Mouse (Mus musculus) lung, adult 18-20 months (tissue): ENCODE data around the gene Urb1.

ENCODE experiments used
- DNase-seq, 2 experiments: peaks; one replicate each; pipeline ENCODE4 v3.0.0; 2022; ENCODE audit warnings: mixed read lengths in 2 of 2

Urb1 gene

DNA sequence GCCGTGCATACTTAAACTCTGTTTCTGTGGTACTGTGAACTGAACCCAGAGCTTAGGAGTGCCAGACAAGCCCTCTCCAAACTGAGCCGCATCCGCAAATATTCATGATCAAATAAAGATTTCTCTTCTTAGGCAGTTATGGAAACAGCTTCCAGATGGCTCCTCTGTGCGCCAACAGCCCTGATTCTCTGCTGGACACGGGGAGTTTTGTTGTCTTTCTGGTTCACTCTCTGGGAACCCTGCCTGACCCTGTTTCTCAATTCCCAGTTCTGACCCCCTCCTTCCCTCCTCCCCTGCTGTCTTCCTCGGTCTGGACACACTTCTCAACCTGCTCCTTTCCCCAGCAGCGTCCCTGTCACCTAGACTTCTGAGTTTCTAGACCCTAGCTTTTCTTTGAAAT, 12.8 kb upstream of the Urb1 start:
- DNase-seq = peak in 1 of 2 experiments; percentile 24

DNA sequence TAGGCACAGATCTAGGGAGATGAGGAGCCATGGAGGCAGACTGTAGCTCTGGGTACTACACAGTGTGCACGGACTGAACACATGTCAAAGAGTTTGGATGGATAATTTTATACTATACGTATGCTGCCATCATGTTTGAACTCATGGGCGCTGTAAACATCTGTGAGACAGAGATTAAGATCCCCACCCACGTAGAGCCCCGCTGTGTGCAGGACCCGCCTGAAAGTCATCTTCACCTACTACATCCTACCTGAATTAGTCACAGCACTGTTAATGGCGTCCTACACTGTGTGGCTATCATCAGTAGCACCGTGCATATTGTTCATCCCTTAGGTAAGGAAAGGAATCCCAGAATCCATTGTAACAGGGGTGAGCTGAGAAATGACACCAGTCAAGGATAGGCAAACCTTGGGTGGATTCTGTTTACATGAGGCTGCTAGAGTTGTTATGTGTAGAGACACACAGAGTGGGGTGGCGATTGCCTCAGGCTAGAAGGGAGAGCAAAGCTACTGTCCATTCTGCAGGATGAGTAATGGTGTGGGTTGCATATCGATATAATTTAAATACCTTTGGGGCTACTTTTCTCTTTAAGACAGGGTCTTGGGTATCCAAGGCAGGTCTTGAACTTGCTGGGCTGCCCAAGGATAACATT, 12.2 kb upstream of the Urb1 start:
- DNase-seq = no peak

DNA sequence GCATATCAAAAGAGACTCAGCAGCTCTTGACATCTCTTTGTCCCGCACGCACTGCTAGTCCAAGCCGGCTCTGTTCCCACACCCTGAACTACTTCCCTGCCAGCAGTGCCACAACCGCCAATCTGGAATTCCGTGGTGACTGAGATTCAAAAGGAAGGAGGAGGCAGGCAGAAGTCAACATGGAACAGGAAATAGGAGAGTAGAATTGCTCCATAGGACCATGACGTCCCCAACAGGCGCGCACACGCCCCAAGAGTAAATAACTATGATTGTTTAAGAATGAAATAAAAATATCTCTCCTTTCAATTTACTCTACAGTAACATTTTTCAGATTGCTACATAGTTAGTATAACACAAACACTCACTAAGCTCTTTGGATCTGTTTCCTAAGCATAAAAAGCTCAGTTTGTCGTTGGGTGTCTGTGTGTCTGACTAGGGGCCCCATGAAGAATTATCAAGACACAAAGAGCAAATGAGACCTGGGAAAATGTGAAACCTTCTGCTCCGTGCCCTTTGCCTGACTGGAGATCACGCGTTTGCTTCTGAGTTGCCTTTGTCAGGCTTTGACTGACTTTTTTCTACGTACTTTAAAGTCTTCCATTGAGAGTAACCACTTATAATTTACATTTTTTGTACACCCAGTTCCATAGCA, 11.0 kb upstream of the Urb1 start:
- DNase-seq = peak; percentile 75 to 85

DNA sequence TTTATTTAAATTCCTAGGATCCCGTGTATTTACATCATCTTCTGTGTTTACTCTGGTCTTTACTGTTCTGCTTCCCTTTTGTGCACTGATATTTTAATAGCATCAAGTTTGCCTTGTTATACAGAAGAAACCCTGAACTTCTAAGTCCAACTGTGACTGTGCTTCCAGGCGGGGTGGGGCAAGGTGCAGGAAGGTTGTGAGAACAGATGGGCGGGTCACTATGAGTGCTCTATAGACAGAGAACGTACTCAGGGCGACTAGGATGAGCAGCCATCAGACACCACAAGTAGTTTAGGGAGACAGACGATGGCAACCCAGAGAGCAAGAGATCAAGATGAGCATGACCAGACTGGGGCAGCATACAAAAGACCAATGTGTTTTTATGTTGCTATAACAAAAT, 10.1 kb upstream of the Urb1 start:
- DNase-seq = no peak

DNA sequence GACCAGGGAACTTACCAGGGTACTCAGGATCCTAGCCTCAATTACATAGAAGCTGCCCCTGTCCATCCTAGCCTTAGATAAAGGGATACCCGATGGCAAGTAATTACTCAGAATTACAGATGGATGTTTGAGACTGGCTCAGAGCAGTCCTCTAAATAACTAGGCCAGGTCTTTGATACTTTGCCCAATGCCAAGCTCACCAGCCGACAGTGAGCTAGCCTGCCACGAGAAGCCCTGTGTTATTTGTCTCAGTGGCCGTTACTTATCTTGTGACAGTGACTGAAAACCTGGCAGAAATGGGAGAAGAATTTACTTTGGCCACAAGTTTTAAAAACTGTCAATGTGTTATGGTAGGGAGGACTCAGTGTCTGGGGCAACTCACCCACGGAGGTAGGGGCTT, 1.9 kb upstream of the Urb1 start:
- no peak for DNase-seq

DNA sequence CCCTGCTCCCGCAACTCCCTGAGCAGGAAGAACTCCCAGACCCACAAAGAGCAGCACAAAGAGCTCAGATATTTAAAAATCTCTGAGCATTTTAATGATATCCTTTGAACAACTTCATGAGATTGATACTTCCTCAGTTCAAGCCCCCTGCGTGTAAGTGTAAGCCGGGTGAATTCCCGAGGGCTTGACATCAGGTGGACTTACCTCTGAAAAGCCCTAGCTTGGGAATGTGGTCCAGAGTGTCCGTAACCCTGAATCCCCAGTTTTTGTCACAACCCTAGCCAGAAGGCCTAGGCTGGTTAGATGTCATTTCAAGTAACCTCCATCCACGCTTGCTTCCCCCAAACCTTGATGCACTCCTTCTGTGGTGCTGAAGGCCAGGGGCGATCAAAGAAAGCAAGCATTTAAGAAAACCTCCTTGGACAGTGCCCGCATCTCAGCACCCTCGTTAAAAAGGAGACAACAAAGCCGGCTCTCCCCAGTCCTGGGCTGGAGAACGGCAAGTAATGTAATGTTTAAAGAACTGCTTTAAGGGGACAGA, 573 bp upstream of the Urb1 start:
- DNase-seq = no peak

DNA sequence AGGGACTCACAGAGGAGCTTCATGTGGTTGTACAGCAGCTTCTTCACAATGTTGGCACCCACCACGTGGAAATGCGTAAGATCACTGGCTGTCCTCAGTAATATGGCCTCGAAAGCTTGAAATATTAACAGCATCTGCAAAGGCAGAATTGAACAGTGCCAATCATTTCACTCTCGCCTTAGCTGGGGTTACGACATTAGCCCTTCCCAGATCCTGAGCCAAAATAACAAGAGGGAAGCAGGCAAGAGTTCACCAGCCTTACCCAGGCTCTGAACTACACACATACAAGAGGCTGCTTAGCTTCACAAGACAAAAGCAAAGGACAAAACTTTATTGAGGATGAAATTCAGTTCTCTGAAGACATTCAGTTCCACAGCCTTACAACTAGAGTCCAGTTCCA, 5.7 kb downstream of the Urb1 start:
- DNase-seq = no peak

DNA sequence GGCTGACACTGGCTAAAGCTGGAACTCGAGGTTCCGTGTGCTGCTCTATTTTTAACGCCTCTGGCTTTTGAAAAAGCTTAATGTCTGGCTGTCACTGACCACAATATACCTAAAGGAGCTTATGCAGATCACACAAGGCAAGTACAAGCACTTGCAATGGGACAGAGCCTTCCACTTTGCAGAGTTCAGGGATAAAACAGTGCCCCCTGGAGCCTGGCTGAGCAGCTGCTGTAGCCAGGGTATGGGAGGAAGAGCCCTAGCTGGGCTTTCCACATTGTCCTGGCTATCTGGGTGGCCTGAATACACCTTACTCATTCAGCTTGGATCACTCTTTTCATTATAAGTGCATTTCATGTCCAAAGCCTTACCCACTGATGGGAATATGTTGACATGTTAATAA, 8.3 kb downstream of the Urb1 start:
- peak in 1 of 2 experiments; percentile 17 for DNase-seq

DNA sequence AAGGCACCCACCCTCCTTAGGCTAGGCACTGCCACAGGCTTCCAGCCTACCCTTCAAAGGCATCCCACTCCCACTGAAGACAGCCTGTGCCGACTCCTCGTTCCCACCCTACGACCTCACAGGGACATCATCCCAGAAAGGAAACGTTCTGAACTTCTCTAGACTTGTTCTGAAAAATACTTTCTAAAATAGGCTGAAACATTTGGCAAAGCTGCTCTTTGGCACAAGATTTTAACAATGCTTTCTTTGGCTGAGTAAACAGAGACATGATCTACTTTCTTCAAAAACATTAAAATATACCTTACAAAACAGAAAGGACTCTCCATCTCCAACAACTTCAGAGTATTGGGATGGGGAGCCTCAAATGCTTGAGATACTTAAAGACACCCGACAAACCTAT, 9.0 kb downstream of the Urb1 start:
- no peak for DNase-seq

DNA sequence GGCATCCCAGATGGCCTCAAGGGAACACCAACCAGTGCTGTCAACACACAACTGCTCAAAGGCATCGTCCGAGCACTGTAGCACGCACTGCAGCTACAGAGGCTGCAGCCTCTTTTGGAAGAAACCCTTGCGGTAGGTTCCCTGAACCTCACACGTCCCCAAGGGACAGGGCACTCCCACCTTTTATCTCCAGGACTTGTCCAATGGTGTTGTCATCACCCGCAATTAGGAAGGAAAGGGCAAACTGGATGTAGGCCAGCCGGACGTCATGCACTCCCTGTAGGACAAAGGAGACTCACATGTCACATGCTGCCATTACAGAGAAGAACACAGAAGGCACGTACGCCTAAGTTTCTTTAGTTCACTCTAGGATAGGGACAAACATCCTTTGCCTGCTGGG, 10.4 kb downstream of the Urb1 start:
- DNase-seq = no peak

DNA sequence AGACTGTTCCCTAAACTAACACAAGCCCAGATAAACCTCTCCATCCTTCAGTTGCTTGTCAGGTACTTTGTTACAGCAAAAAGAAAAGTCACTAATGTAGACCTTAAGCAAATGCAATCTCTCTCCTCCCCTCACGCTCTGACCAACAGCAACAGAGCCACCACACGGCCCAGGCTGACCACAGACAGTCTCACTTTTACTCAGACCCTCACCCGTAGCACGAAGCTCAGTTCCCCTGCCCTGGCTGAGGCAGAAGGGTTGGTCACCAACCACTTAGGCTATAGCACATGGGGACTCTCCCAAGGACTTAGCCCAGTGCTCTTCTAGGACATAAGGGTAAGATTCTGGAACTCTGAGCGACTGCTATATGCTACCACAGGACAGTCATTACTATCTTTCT, 11.4 kb downstream of the Urb1 start:
- no peak for DNase-seq

DNA sequence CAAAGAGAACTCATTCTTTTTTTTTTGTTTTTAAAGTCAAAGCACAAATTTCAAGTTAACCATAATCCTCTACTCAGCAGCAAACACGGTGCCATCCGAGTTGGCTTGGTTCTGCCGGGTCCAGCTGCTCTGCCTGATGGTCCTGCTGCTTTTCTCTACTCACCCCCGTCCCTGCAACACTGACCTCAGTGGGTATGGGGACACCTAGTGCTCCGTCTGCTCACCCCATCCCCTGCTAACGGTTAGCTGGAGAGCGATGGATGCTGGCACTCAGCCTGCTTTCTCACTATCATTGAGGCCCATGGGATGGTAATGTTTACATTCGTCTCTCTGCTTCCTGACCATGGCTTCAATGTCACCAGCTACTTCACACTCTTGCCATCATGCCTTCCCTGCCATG, 11.8 kb downstream of the Urb1 start:
- DNase-seq = no peak

DNA sequence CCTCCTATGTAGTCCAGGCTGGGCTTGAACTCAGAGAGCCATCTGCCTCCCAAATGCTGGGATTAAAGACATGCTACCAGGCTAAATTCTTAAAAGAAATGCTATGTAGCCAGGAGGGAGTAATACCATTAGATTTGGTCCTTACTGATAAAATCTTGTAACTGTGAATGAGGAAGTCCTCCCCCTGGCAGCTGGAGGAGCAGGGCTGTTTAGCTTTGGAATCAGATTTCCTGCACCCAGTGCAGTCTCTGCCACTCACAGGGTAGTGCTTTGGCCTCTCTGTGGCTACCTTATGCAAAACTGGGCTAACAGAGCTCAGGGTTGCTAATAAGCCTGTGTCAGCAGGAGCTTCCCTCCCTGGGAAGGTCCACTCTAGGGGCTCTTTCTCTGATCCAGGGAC, 15.5 kb downstream of the Urb1 start:
- no peak for DNase-seq

DNA sequence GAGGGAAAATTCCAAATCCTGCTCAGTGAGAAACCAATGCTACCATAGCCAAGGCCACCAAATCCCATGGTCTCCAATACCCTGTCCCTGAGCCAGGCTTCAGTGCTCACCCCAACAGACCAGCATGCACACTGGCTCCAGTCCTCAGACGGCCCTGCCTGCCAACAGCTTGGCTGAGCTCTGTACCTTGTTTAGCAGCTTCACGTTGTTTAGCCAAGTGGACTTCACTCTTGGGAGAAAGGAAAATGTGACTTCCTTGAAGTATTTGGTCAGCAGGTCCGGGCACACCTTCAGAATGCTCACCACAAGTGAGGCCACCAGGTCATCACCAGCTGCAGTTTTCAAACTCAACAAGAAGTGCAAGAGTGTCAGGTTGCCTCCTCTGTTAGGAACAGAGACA, 17.7 kb downstream of the Urb1 start:
- DNase-seq = peak; percentile 16 to 56

DNA sequence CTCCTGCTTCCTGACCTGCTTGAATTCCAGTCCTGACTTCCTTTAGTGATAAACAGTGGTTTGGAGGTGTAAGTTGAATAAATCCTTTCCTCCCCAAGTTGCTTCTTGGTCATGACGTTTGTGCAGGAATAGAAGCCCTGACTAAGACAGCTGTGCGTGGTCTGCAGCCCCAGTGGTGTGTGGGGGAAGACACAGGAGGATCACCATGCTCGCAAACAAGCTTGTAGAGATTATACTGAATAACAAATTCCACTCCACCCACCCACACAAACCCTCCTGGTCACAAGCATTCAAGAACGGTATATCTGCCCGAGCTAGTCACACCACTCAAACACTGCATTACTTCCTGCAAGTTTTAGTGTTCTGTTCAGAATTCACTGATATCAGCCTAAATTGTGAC, 18.1 kb downstream of the Urb1 start:
- no peak for DNase-seq

DNA sequence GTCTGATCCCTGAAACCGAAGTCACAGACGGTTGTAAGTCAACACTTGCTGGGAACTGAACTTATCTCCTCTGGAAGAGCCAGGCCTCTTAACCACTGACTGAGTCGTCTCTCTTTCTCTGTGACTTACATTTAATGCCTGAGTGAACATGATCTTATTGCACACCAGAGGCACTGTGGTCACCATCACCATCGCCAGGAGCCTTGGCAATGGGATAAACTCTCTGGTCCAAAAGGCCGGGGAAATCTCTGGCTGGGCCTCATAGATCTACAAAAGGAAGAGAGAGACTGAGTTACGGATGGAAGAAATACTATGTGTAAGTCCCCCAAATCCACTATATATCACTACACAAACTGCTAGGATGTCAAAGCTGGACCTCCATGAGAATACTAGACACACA, 19.3 kb downstream of the Urb1 start:
- no peak for DNase-seq

DNA sequence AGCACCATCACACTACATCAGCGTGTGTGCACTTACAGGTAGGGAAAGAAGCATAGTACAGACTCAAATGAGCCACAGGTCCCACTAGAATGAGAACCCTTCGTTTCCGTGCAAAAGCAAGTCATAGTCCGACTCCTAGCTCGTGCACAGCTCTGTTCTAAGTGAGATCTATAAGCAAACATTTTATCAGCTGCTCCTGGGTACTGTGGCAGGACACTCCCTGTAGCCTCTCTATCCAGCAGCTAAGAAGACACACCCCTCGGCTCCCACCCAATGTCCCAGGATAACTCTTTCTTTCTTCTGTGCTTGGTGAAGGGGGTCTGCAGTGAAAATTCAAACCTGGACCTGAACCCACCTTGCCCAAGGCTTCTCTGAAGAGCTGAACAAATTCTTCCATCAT, 21.6 kb downstream of the Urb1 start:
- DNase-seq = no peak

DNA sequence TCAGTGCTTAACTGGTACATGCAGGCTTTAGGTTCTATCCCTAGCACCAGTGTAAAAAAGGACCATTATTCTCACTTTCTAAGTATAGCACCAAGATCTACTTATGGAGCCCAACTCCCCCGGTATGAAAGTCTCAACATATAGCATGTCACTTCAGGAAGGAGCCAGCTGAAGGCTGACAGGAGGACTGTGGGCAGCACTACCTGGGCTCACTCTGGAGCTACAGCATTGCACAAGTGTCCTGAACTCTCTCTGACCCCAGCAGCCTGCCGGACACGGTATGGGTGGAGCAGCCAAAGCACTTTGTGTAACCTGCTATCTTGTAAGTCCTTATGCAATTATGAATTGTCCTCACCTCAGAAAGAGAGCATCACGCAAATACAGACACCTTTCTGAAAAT, 25.0 kb downstream of the Urb1 start:
- DNase-seq = peak; percentile 30 to 68

DNA sequence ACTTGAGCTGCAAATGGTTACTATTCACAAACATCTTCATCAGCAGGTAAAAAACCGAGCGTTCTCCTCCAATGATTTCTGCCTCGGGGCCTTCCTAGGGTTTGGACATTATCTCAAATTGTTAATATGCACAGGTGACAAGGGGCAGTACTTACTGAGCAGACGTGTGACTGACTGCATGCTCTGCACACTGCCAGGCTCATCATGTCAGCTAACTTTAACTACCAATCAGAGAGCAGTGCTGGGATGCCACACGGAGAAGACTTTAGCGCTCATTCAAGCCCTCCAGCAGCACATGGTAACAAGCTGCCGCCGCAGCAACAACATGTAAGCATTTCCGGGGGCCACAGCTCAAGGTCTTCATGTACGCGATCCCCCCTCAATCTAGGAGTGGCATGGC, 26.9 kb downstream of the Urb1 start:
- no peak for DNase-seq

DNA sequence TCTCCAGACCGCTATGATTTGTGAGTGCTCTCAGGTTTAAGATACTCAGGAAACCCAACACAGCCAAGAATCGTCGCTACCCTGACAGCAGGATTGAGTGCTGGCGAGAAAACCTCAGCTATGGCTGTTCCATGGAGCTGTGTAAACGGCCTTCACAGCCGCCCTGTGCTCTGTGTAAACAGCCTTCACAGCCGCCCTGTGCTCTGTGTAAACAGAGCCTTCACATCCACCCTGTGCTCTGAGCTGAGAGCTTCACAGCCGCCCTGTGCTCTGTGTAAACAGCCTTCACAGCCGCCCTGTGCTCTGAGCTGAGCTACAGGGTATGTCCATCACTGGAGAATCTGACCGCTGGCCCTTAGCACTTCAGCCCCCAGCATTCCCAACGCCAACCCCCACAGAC, 30.4 kb downstream of the Urb1 start:
- no peak for DNase-seq

DNA sequence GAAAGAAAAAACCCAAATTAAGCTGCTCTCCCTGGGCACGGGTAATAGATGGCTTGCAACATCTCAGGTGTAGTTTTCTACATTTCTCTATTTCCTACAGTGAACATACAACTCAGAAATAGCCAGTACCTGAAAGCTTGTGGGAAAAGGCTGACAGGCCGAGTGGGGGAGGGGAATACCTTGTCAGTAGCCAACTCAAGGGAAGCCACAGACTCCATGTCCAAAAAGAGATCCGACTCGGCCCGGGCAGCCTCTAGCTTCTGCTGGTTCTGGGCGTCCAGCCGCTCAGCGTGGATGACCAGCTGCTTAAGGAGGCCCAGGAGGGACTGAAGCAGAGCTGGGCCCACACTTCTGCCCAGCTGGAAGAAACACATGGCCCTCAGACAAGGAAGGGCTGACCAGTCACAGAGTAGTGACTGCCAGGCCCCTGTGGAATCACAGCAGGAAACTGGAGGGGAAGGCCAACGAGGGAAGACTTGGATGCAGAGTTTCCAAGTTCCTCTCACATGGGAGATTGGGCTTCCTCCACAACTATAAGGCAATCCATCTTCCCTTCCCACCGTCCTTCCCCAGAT, 34.2 kb downstream of the Urb1 start:
- no peak for DNase-seq

DNA sequence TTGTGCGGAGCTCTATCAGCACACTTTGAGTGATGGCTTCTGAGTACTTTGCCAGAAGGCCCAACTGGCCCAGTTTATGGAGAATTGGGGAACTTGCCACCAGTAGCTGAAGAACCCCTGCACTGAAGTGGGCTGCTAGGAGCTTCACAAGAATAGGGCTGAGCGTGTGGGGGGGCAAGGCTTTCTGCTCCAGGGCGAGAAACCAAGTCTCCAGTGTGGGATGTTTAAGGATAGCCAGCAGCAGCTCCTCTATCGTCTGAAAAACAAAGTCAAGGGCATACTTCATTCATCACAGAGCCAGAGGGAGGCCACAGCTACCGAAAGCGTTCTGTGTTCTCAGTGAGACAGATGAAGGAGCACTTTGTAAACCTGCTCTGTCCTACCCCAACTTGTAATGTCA, 35.6 kb downstream of the Urb1 start:
- DNase-seq = no peak

DNA sequence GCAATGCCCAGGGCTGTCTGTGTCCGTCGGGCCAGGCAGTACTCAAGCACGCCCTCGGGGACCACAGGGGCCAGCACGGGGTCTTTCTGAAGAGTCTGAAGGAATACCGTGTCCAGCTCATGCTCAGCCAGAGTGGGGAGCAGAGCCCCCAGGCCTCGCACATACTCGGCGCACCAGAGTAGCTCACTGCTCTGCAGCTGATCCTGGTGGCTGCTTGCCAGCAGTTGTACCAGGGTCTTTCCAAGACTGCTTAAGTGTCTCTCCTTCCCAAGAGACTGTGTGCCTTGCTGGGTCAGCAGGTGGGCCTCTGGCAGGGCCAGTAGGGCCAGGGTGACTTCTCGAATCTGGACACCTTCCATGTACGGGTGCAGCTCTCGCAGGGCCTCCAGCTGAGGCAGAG, 36.0 kb downstream of the Urb1 start:
- DNase-seq = no peak

DNA sequence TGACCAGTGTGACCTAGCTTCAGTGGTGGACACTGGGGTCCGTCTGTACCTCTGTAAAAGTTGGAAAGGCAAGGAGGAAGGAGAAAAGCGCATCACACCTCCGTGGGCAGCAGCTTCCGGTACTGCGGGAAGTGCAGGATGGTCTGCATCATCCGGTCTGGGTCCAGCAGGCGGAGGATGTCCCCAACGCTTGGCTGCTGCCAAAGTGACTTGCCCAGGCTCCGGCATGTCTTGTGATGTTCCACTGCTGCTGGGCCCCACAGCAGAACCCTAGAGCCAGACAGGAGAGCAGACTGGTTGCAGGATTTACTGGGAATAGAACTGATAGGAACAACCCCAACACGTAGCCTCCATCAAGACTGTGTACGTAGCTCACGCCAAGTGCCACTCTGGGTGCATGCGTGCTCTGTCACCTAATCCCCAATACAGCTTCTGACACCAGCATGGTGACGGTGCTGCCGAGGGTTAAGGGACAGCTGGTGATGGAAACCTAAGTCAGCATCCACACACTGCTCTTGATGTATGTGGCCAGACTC, 43.2 kb downstream of the Urb1 start:
- DNase-seq = no peak
